Mouse (Mus musculus) C2C12 (cell line): ENCODE measurements around the gene Fam205c.

Experiments used
- CTCF ChIP-seq: IDR thresholded peaks from one replicate; pipeline ENCODE4 v1.5.1; 2011; ENCODE audit not compliant: control insufficient read depth, insufficient read depth, insufficient read length
- MAX ChIP-seq: IDR thresholded peaks from one replicate; pipeline ENCODE4 v1.6.1; 2011; ENCODE audit warnings: mild to moderate bottlenecking, control low read depth
- MYOD1 ChIP-seq: IDR thresholded peaks from one replicate; pipeline ENCODE4 v1.6.1; 2011; ENCODE audit warnings: low read depth; ENCODE audit not compliant: control insufficient read depth, insufficient read length
- MYOG ChIP-seq: IDR thresholded peaks from one replicate; pipeline ENCODE4 v1.6.1; 2011; ENCODE audit not compliant: control insufficient read depth, insufficient read length; ENCODE audit errors: extremely low read depth

- TF ChIP-seq MYOD1: no peak
- TF ChIP-seq CTCF: no peak
- TF ChIP-seq MYOG: no peak
- no peak for TF ChIP-seq MAX
Measured at GRCm38 (mm10) chr4:42880677-42880948, 6.6 kb upstream of the Fam205c start.
